Mouse (Mus musculus) stomach, embryonic 15.5 days (tissue): Measurements from ENCODE around the gene Mab21l3. TPM values are rescaled to one million over a fixed set of nuclear protein-coding genes. Genes with fewer than 3 reads are reported as not detected.

Experiments used
- ATAC-seq: fragments of 200-750 bp; cut with Nextera tagmentation; 2 replicates; pipeline ENCODE4 v1.8.0; 2017; ENCODE audit warnings: low read depth, moderate number of reproducible peaks, moderate TSS enrichment; ENCODE audit not compliant: insufficient read depth, low FRiP score
- H3K27ac ChIP-seq: fragments of 300-500 bp; sonication (generic); 2 replicates; pipeline ENCODE4 v1.5.1; 2015; ENCODE audit warnings: mild to moderate bottlenecking, inconsistent platforms
- H3K27me3 ChIP-seq: fragments of 300-500 bp; sonication (generic); replicated peaks from 2 replicates; pipeline ENCODE4 v1.6.1; 2015; ENCODE audit warnings: inconsistent platforms
- H3K36me3 ChIP-seq: fragments of 300-500 bp; sonication (generic); 2 replicates; pipeline ENCODE4 v1.6.1; 2015; ENCODE audit warnings: inconsistent platforms
- H3K4me1 ChIP-seq: fragments of 300-500 bp; sonication (generic); 2 replicates; pipeline ENCODE4 v1.6.1; 2015; ENCODE audit warnings: inconsistent platforms
- H3K4me2 ChIP-seq: fragments of 300-500 bp; sonication (generic); 2 replicates; pipeline ENCODE4 v1.6.1; 2015; ENCODE audit warnings: mild to moderate bottlenecking, inconsistent platforms
- H3K4me3 ChIP-seq: fragments of 300-500 bp; sonication (generic); replicated peaks from 2 replicates; pipeline ENCODE4 v1.5.1; 2015; ENCODE audit warnings: inconsistent platforms
- H3K9ac ChIP-seq: fragments of 300-500 bp; sonication (generic); 2 replicates; pipeline ENCODE4 v1.6.1; 2015; ENCODE audit warnings: inconsistent platforms
- H3K9me3 ChIP-seq: fragments of 300-500 bp; sonication (generic); 2 replicates; pipeline ENCODE4 v1.6.1; 2016; ENCODE audit warnings: inconsistent platforms
- WGBS: fragments of 180-500 bp; shearing (Covaris S2); methylation state at CpG from one replicate; pipeline ENCODE4 v1.1.7; 2015; 5-methylcytosine and 5-hydroxymethylcytosine counted together
- polyA plus RNA-seq: library from polyadenylated mRNA; unstranded; fragments of >200 nt; fragmentation: Nextera tagmentation; extraction: Ambion mirVana; gene quantifications from 2 replicates; pipeline ENCODE4 v1.2.1, GENCODE M21; 2015

The Mab21l3 gene
- polyA plus RNA-seq, 1 experiment from 2014 or later: 4.1 TPM

GRCm38 (mm10) chr3:101875258-101875920 is 26.6 kb upstream of the Mab21l3 start:
- H3K4me3 ChIP-seq: no peak overlapping the region
- ATAC-seq: no peak
- H3K9me3 ChIP-seq: no peaks in the 10 kb centered on the region
- H3K27ac ChIP-seq: no peak overlapping the region
- no peaks in the 10 kb centered on the region for H3K4me1 ChIP-seq
- WGBS: 71% methylated on average over 10 of the region's 10 CpGs
- 0 out of 2 replicates have a peak, but pooled peaks cover 2% of the 10 kb centered on the region for H3K36me3 ChIP-seq
- H3K4me2 ChIP-seq: no peak overlapping the region
- H3K27me3 ChIP-seq: no peaks in the 10 kb centered on the region
- H3K9ac ChIP-seq: no peak overlapping the region

DNA sequence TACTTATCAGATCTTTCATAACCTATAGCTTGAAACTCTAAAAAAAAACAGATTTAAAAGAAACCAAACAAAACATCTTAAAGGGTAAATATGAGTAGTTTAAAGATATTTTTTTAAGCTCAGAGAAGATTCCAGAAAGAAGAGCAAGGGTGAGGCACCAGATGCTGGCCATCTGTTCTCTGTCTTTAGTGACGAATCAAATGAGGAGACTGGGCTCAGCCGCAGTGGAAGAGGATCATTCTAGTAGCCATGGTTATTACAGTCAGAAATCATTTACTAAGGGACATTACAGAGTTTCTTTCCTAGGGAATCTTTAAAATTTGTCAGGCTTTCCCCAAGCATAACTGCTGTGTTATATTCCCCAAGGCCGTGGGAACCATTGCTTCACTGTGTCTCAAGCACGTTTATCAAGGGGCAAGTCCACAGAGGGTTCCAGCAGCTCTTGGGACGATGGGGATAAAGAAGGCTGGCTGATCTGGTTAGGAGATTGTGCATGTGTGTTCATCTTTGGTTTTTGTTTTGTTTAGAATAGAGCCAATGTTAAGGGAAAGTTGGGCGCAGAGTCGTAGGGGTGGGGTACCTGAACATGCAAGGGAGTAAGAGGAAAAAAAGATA is 24.4 kb upstream of the Mab21l3 start:
- H3K4me3 ChIP-seq: no peak overlapping the region
- no peaks in the 10 kb centered on the region for H3K4me1 ChIP-seq
- no peak for ATAC-seq
- H3K9me3 ChIP-seq: no peaks in the 10 kb centered on the region
- WGBS: 78% methylated on average over 7 of the region's 7 CpGs
- no peaks in the 10 kb centered on the region for H3K27me3 ChIP-seq
- H3K9ac ChIP-seq: no peak overlapping the region
- no peak overlapping the region for H3K27ac ChIP-seq
- H3K36me3 ChIP-seq: 0 out of 2 replicates have a peak, but pooled peaks cover 2% of the 10 kb centered on the region
- no peak overlapping the region for H3K4me2 ChIP-seq

- Histone ChIP-seq H3K36me3 (no peaks in the 10 kb centered on the region), H3K4me1 (no peaks in the 10 kb centered on the region), H3K9me3 (no peaks in the 10 kb centered on the region), H3K27me3 (no peaks in the 10 kb centered on the region), H3K9ac (no peak overlapping the region), H3K4me2 (no peak overlapping the region), H3K27ac (no peak overlapping the region), H3K4me3 (no peak overlapping the region)
- ATAC-seq: no peak
- WGBS: 87% methylated on average over 9 of the region's 9 CpGs
Measured at GRCm38 (mm10) chr3:101871951-101872350, 23.2 kb upstream of the Mab21l3 start.

DNA sequence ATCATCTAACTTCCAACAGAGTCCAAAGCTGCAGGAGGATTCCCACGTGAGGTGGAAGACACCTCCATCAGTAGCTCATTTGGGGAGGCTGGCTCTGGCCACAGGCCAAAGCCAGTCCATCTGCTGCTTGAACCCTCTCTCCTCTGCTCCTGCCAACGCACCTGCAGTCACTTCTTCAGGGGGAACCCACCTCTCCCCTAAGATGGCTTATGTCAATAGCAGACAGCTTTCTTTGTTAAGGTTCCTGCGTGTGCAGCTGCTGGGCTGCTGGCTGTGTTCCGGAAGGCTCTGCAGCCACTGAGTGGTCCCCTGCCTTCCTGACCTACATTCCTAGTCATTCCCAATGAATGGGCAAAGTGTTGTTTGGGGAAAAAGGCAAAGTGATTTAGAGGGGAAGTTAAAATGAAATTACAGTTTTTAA is 18.3 kb upstream of the Mab21l3 start:
- no peaks in the 10 kb centered on the region for H3K9me3 ChIP-seq
- no peaks in the 10 kb centered on the region for H3K36me3 ChIP-seq
- no peak overlapping the region for H3K27ac ChIP-seq
- H3K27me3 ChIP-seq: no peaks in the 10 kb centered on the region
- no peak overlapping the region for H3K4me3 ChIP-seq
- no peak overlapping the region for H3K9ac ChIP-seq
- no peak for ATAC-seq
- WGBS: 64% methylated on average over 4 of the region's 4 CpGs
- H3K4me1 ChIP-seq: no peaks in the 10 kb centered on the region
- no peak overlapping the region for H3K4me2 ChIP-seq

DNA sequence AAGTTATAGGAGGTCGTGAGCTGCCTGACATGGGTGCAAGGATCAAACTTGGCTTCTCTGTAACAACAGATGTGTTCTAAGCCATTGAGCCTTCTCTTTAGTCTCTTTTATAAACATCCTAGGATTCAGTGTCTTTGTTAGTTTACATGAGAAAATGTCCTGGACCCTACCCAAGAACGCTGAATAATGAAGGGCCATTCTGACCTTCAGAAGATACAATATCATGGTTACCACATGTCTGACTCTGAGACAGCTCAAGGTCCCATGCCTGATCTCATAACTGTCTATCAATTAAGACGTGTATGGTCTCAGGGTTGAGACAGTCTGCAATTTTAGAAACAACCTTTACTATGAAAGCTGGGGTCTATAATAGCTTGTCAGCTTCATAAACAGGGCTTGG is 13.1 kb upstream of the Mab21l3 start:
- H3K4me2 ChIP-seq: no peak overlapping the region
- H3K9me3 ChIP-seq: no peaks in the 10 kb centered on the region
- ATAC-seq: no peak
- no peaks in the 10 kb centered on the region for H3K27me3 ChIP-seq
- no peak overlapping the region for H3K9ac ChIP-seq
- no peaks in the 10 kb centered on the region for H3K4me1 ChIP-seq
- 0 out of 2 replicates have a peak, but pooled peaks cover 7% of the 10 kb centered on the region for H3K36me3 ChIP-seq
- no peak overlapping the region for H3K4me3 ChIP-seq
- WGBS: 54% methylated on average over 3 of the region's 3 CpGs
- H3K27ac ChIP-seq: no peak overlapping the region

GRCm38 (mm10) chr3:101860151-101860550 is 11.4 kb upstream of the Mab21l3 start:
- H3K4me2 ChIP-seq: no peak overlapping the region
- no peak for ATAC-seq
- no peak overlapping the region for H3K27ac ChIP-seq
- WGBS: 76% methylated on average over 7 of the region's 7 CpGs
- no peaks in the 10 kb centered on the region for H3K9me3 ChIP-seq
- H3K36me3 ChIP-seq: 0 out of 2 replicates have a peak, but pooled peaks cover 7% of the 10 kb centered on the region
- no peaks in the 10 kb centered on the region for H3K4me1 ChIP-seq
- H3K27me3 ChIP-seq: no peaks in the 10 kb centered on the region
- no peak overlapping the region for H3K9ac ChIP-seq
- no peak overlapping the region for H3K4me3 ChIP-seq

DNA sequence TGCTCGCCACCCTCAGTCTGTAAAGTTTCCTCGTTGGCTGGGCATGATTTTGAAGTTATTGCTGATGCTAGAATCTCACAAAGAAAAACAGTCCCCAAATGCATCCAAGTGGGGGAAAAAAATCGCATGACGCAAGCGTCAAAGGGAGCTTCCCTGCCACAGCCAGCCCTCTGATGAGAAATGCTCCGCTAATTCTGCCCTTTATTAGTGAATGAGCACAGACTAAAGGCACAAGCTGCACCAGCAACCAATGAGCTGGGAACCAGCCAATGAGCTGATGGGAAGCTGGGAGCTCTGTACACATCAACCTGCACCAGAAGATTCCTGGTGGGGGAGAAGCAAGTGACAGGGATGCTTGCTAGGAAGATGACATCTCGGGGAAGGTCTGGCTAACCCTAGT is 11.0 kb upstream of the Mab21l3 start:
- no peak overlapping the region for H3K9ac ChIP-seq
- no peaks in the 10 kb centered on the region for H3K9me3 ChIP-seq
- H3K4me3 ChIP-seq: no peak overlapping the region
- ATAC-seq: no peak
- 0 out of 2 replicates have a peak, but pooled peaks cover 7% of the 10 kb centered on the region for H3K36me3 ChIP-seq
- no peaks in the 10 kb centered on the region for H3K4me1 ChIP-seq
- no peak overlapping the region for H3K4me2 ChIP-seq
- no peak overlapping the region for H3K27ac ChIP-seq
- WGBS: 84% methylated on average over 7 of the region's 7 CpGs
- no peaks in the 10 kb centered on the region for H3K27me3 ChIP-seq

GRCm38 (mm10) chr3:101854075-101854474 is 5.3 kb upstream of the Mab21l3 start:
- H3K9me3 ChIP-seq: no peaks in the 10 kb centered on the region
- no peaks in the 10 kb centered on the region for H3K27me3 ChIP-seq
- no peaks in the 10 kb centered on the region for H3K36me3 ChIP-seq
- 65% methylated on average over 1 of the region's 1 CpGs for WGBS
- H3K9ac ChIP-seq: no peak overlapping the region
- H3K4me2 ChIP-seq: no peak overlapping the region
- no peak overlapping the region for H3K27ac ChIP-seq
- H3K4me1 ChIP-seq: no peaks in the 10 kb centered on the region
- no peak overlapping the region for H3K4me3 ChIP-seq
- ATAC-seq: no peak

GRCm38 (mm10) chr3:101851363-101851762 is 2.6 kb upstream of the Mab21l3 start:
- ATAC-seq: no peak
- Histone ChIP-seq H3K27ac (no peak overlapping the region), H3K9me3 (no peaks in the 10 kb centered on the region), H3K9ac (no peak overlapping the region), H3K36me3 (no peaks in the 10 kb centered on the region), H3K4me2 (no peak overlapping the region), H3K4me1 (no peaks in the 10 kb centered on the region), H3K4me3 (no peak overlapping the region), H3K27me3 (no peaks in the 10 kb centered on the region)
- WGBS: 58% methylated on average over 6 of the region's 6 CpGs

GRCm38 (mm10) chr3:101846096-101846495 is 2.7 kb downstream of the Mab21l3 start:
- Histone ChIP-seq H3K9me3 (no peaks in the 10 kb centered on the region), H3K27me3 (no peaks in the 10 kb centered on the region), H3K4me2 (no peak overlapping the region), H3K9ac (no peak overlapping the region), H3K4me1 (no peaks in the 10 kb centered on the region), H3K36me3 (no peaks in the 10 kb centered on the region), H3K27ac (no peak overlapping the region), H3K4me3 (no peak overlapping the region)
- ATAC-seq: no peak
- WGBS: 43% methylated on average over 4 of the region's 4 CpGs

- H3K27me3 ChIP-seq: no peaks in the 10 kb centered on the region
- no peaks in the 10 kb centered on the region for H3K9me3 ChIP-seq
- ATAC-seq: no peak
- no peaks in the 10 kb centered on the region for H3K4me1 ChIP-seq
- H3K4me3 ChIP-seq: no peak overlapping the region
- H3K27ac ChIP-seq: no peak overlapping the region
- WGBS: 61% methylated on average over 7 of the region's 7 CpGs
- H3K36me3 ChIP-seq: no peaks in the 10 kb centered on the region
- H3K9ac ChIP-seq: no peak overlapping the region
- no peak overlapping the region for H3K4me2 ChIP-seq
Measured at GRCm38 (mm10) chr3:101842372-101843094, 6.2 kb downstream of the Mab21l3 start.

- Histone ChIP-seq H3K4me1 (peaks cover 5% of the 10 kb centered on the region; the same call in 1 of the 2 replicates), H3K4me2 (no peak overlapping the region), H3K9ac (no peak overlapping the region), H3K27me3 (no peaks in the 10 kb centered on the region), H3K36me3 (no peaks in the 10 kb centered on the region), H3K27ac (no peak overlapping the region), H3K9me3 (no peaks in the 10 kb centered on the region), H3K4me3 (no peak overlapping the region)
- ATAC-seq: no peak
- WGBS: 90% methylated on average over 9 of the region's 9 CpGs
Measured at GRCm38 (mm10) chr3:101839327-101839726, 9.4 kb downstream of the Mab21l3 start.
